Mouse (Mus musculus) skeletal muscle tissue, adult 2 months (tissue): ENCODE results near the gene Urm1.
"Not testable (repeated sequence)": the region's sequence is repeated elsewhere in the genome, so short reads cannot be mapped to it uniquely, and the experiment has no call there.

Experiments
- DNase-seq: peaks from one replicate; pipeline ENCODE4 v3.0.0-alpha.2; 2012; ENCODE audit warnings: low read depth, low spot score

The Urm1 gene

GRCm38 (mm10) chr2:29865125-29865524, 45.2 kb downstream of the Urm1 start:
- DNase-seq = no peak

DNA sequence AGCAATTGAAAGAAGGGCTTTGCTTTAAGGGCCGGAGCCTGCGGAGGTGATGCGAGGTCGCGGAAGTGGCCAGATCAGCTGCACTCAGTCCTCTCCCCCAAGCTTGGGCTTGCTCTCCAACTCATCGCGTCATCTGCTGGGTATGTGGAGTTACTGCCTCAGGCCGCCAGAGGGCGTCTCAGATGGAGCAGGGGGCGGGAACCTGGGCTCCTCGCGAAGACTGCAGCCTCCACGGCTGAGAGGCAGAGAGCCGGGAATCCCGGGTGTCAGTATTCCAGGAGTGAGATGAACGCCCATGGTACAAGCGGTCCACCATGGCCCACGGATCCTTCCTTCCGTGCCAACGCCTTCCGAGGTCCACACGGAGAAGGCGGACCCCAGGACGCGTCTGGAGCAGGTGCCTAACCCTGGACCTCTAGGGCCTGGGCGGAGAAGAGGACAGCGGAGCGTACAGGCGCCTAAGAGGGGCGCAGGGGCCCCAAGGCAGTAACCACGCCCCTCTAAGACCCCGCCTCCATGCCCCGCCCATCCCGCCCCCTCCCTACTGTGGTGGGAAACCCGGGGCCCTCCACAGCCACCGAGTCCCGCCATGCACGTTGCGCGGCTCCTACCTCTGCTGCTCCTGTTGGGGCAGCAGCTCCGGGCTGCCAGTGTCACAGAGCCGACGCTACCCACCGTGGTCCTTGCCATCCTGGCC, 49.2 kb downstream of the Urm1 start, which contains the start of gene Cercam:
Gene Cercam, plus strand, starts transcription at position 216 of the 697 bp plus-strand sequence.
- peak; percentile 81 for DNase-seq

DNA sequence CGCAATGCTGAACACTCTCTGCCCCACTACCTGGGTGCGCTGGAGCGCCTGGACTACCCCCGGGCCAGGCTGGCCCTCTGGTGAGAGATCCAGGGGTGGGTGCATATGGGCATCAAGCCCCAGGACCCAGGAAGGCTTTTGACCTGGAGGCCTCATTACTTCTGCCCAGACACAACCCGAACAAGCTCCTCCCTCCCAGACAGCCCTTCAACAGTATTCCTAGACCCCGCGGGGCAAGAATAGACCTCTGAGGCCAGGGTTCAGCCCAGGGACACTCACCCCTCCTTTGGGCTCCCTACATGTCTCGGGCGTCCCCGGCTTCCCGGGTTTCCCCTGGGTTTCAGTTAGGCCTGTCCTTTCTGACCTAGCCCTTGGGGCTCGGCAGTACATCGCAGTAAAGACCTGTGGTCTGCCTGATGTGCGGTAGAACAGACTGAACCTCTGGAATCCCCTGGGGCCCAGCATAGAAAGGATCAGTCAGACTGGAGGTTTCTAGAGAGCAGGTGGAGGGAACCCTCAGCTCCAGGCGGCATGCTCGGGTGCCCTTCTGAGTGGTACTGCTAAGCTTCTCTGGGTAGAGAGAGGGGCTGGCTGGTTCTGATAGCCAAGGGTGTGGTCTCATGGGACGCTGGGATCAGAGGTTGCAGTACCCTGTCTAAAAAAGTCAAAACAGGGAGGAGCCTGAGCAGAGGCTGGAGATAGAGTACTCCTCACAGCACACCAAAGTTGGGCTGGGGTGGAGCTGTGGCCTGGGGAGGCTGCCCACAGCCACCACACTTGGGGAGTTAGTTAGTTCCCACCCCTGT, 50.0 kb downstream of the Urm1 start:
- peak; percentile 56 for DNase-seq

- DNase-seq = no peak
These were observed 52.9 kb downstream of the Urm1 start for GRCm38 (mm10) chr2:29872581-29873295.

- no peak for DNase-seq
These were observed 53.9 kb downstream of the Urm1 start for GRCm38 (mm10) chr2:29873801-29874200.

DNA sequence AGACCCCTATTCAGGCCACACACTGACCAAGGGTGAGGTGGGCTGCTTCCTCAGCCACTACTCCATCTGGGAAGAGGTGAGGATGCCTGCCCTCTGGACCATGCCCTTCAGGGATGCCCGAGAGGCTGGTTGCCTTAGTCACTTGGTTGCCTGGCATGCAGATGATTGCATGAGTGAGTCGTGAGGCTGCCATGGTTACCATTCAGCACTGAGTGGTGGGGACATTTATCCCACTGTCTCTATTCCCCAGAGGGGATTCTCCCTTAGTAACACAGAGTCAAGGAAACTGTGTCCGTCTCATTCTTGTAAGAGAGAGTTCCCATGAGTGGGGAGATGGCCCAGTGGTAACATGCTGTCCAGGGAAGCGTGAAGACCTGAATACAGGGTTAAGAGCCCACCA, 58.2 kb downstream of the Urm1 start:
- no peak for DNase-seq

- no peak for DNase-seq
These were observed 59.3 kb downstream of the Urm1 start for GRCm38 (mm10) chr2:29879191-29879590.

DNA sequence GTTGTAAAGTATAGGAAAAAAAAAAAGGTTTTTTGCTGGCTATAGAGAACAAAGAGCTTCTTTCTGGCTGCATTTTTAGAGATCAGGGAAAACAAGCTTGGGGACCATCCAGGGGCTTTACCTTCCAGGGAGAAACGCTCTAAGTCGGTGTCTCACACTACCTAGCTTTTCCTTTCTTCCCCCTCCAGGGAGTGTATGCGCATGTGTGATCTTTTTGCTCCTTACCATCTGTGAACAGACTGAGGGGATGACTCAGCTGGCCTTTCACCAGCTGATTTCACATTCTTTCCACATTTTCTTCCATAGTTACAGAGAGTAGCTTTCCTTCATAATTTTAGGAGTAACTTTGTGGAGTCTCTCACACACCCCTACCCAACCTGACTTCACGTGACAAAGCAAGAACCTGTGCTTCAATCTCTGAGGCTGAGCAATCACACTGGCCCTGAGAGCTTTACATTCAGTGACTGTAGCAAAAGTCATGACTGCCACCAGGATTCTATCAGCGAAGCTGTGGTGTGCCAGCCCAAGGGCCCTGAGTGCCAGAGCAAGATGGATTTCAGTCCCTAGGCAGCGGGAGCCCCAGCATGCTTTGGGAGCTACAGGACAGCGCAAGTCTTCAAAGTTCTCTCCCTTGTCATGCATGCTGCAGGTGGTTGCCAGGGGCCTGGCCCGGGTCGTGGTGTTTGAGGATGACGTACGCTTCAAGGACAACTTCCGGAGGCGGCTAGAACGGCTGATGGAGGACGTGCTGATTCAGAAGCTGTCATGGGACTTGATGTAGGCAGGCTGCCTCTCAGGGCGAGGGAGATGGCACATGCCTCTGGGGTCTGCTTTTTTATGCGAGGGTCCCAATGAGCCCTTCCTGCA, 60.3 kb downstream of the Urm1 start:
- DNase-seq = no peak

- not testable (repeated sequence) for DNase-seq
These were observed 66.9 kb downstream of the Urm1 start for GRCm38 (mm10) chr2:29886659-29887292.

DNA sequence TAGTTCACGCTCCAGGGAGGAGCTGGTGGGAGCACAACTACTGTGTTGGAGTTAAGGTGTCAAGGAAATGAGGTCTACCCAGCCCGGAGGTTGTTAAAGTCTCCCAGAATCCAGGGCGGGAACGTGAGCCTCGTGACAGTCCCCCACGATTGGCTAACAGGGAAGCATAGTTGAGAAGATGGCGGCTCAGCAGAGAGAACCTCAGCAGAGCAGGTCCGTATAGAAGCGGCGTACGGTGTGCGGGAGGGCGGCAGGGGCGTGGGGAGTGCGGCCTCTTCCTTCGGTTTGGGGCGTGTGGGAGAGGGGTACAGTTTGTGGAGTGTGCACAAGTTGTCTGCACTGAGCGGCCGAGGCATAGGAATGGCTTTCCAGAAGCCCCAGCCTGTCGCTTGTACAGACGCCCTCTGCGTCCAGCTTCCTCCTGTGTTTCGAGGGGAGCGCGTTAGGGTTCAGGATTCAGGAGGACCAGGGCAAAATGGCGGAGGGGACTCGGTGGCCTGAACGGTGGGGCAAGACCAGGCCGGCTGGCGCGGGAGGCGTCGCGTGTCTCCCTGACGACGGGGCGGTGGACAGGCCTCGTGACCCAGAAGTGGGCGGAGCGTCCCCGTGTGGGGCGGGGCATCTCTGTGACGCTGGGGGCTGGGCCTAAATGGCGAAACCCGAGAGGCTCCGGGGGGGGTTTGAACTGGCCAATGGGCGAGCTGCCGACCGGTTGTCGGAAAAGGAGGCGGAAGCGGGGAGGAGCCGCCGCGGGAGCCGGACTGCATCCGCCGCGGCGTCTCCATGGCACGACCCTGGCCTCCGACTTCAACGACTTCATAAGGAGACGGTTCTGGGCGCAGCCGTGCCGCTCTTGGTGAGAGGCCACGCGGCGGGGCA, 69.4 kb downstream of the Urm1 start, which contains the start of gene Odf2:
Gene Odf2, plus strand, starts transcription at position 156 of the 879 bp plus-strand sequence.
- DNase-seq = peak; percentile 97

DNA sequence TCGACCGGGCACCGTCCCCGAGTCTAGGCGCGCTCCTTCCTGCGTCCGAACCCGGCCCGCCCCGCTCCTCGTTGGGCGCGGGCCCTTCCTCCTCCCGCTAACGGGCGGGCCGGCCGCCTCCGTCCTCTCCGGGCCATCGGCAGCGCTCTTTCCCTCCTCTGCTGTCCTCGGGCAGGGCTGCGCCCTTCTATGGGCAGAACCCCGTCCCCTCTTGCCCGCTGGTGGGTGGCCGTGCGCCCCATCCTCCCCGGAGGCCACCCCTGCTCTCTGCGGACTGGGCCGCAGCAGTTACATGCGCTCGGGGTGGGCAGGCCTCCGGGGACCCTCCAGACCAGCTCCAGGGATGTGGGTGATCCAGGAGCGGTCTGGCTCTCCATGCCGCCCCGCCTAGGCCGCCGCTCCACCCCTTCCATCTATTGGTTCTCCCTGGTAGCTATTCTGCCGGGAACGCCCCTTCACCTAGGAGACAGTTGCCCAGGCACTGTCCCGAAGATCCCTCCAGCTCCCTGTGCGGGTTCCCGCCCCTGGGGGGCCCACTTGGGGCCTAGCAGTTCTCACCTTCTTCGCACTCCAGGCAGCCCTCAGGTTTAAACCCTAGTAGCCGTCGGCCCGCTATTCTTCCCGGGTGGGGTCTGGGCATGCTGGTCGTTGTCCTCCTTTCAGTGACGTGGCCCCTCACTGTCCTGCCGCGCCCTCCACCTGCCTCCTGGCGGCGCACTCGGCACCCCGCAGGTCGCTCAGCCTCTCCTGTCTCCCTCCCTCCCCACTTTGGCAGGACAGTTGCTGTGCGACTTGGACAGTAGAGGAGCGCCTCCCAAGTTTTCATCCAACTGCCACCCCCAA, 70.3 kb downstream of the Urm1 start:
- DNase-seq = peak; percentile 57

GRCm38 (mm10) chr2:29891773-29892172, 71.9 kb downstream of the Urm1 start:
- no peak for DNase-seq
